Mouse (Mus musculus) cortical plate, adult 2 months (tissue): Measurements from ENCODE around the gene Syne2.

Experiments
- CTCF ChIP-seq: fragments of 200-500 bp; IDR thresholded peaks from 2 replicates; pipeline ENCODE4 v1.5.1; 2011; ENCODE audit warnings: mild to moderate bottlenecking, control low read depth, low read length; ENCODE audit not compliant: insufficient read depth; ENCODE audit errors: extremely low read depth
- POLR2A ChIP-seq: fragments of 200-500 bp; IDR thresholded peaks from 2 replicates; pipeline ENCODE4 v1.6.1; 2011; ENCODE audit warnings: mild to moderate bottlenecking, low read length, control low read depth; ENCODE audit not compliant: insufficient read depth; ENCODE audit errors: extremely low read depth

GRCm38 (mm10) chr12:75845070-75845469, 27.1 kb downstream of the Syne2 start:
- TF ChIP-seq POLR2A: no peak
- TF ChIP-seq CTCF: no peak
